Mouse (Mus musculus) heart, adult 2 months (tissue): ENCODE results near the gene Abt1.

ENCODE experiments used
- EP300 ChIP-seq: fragments of 200-500 bp; IDR thresholded peaks from 2 replicates; pipeline ENCODE4 v1.6.1; 2011; ENCODE audit warnings: low read depth, low read length, control low read depth; ENCODE audit not compliant: insufficient read depth
- POLR2A ChIP-seq: fragments of 200-500 bp; IDR thresholded peaks from 2 replicates; pipeline ENCODE4 v1.6.1; 2011; ENCODE audit warnings: mild to moderate bottlenecking, low read depth, low read length, control low read depth; ENCODE audit not compliant: insufficient read depth

- no peak for TF ChIP-seq EP300
- no peak for TF ChIP-seq POLR2A
Observed at GRCm38 (mm10) chr13:23412630-23413521, 10.8 kb downstream of the Abt1 start.
